Mouse (Mus musculus) small intestine, adult 2 months (tissue): ENCODE data around the gene Gpr21.

Experiments used
- CTCF ChIP-seq: fragments of 200-500 bp; IDR thresholded peaks from 2 replicates; pipeline ENCODE4 v1.5.1; 2012; ENCODE audit warnings: low read depth, mild to moderate bottlenecking, control low read depth, inconsistent platforms, low read length, moderate library complexity, mixed read lengths; ENCODE audit not compliant: insufficient replicate concordance, insufficient read length; ENCODE audit errors: extremely low read depth
- POLR2A ChIP-seq: fragments of 200-500 bp; IDR thresholded peaks from 2 replicates; pipeline ENCODE4 v1.6.1; 2012; ENCODE audit warnings: low read depth, mild to moderate bottlenecking, control low read depth, inconsistent platforms, low read length, moderate library complexity

DNA sequence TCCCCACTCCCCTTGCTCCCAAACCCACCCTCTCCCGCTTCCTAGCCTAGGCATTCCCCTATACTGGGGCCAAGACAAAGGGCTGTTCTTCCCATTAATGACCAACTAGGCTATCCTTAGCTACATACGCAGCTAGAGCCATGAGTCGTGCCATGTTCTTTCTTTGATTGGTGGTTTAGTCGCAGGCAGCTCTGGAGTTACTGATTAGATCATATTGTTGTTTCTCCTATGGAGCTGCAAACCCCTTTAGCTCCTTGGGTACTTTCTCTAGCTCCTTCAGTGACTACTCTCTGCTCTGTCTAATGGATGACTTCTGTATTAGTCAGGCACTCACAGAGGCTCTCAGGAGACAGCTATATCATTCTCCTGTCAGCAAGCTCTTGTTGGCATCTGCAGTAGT, 18.8 kb upstream of the Gpr21 start:
- TF ChIP-seq CTCF (no peak), POLR2A (no peak)
